Mouse (Mus musculus): ENCODE measurements around the gene Cd69. TPM values are rescaled to one million over a fixed set of nuclear protein-coding genes. Genes with fewer than 3 reads are reported as not detected.

Gene Cd69
- total and polyA plus RNA-seq, 3 experiments = not detected

- peak; percentile 53; the same call in 1 of the 2 replicates for TF ChIP-seq SIN3A (IDR thresholded peaks at IDR 0.05; ENCODE audit: low read length)
- TF ChIP-seq ZC3H11A (IDR thresholded peaks at IDR 0.05; ENCODE audit: low read depth, low read length) = peak; percentile 98
- TF ChIP-seq E2F4 (IDR thresholded peaks at IDR 0.05; ENCODE audit: borderline replicate concordance, low read depth, low read length) = no peak
- no peak for TF ChIP-seq MYB (IDR thresholded peaks at IDR 0.05; ENCODE audit: low read depth, low read length)
- no peak for TF ChIP-seq CHD2 (IDR thresholded peaks at IDR 0.05; ENCODE audit: low read length)
- no peak for TF ChIP-seq USF1 (IDR thresholded peaks at IDR 0.05; ENCODE audit: low read depth, low read length)
- TF ChIP-seq ELF1 (IDR thresholded peaks at IDR 0.05; ENCODE audit: low read depth, low read length) = no peak
Measured at GRCm38 (mm10) chr6:129254949-129255602, 20.2 kb downstream of the Cd69 start (continued).

- no peak overlapping the region for H3K4me3 ChIP-seq (ENCODE audit: control insufficient read depth in 1 of 2, insufficient read depth in 1 of 2, low read depth in 2 of 2, low read length in 2 of 2)
- H3K27ac ChIP-seq (ENCODE audit: control insufficient read depth, low read depth, low read length) = no peak overlapping the region
- TF ChIP-seq GATA1 (IDR thresholded peaks at IDR 0.05; ENCODE audit: low read depth, low read length) (no peak), RAD21 (IDR thresholded peaks at IDR 0.05; ENCODE audit: low read depth, low read length) (no peak), MXI1 (IDR thresholded peaks at IDR 0.05; ENCODE audit: low read depth, low read length) (no peak), ETS1 (IDR thresholded peaks at IDR 0.05; ENCODE audit: low read depth, low read length) (no peak), ZMIZ1 (IDR thresholded peaks at IDR 0.05; ENCODE audit: low read depth, low read length) (no peak), NELFE (IDR thresholded peaks at IDR 0.05; ENCODE audit: low read depth, low read length) (no peak), POLR2AphosphoS5 (IDR thresholded peaks at IDR 0.05; ENCODE audit: borderline replicate concordance, low read depth, low read length) (no peak), TAL1 (IDR thresholded peaks at IDR 0.05; ENCODE audit: low read length) (no peak), MYB (IDR thresholded peaks at IDR 0.05; ENCODE audit: low read depth, low read length) (no peak), EP300 (IDR thresholded peaks at IDR 0.05; ENCODE audit: low read depth in 1 of 2, low read length in 2 of 2) (no peak), RCOR1 (IDR thresholded peaks at IDR 0.05; ENCODE audit: low read depth, low read length) (no peak), CTCF (IDR thresholded peaks at IDR 0.05 in 2 of 3, conservative IDR thresholded peaks at IDR 0.05 in 1 of 3; ENCODE audit: control insufficient read depth in 1 of 3, insufficient read depth in 1 of 3, low read depth in 2 of 3, low read length in 3 of 3, poor library complexity in 1 of 3, severe bottlenecking in 1 of 3) (no peak), MAFK (IDR thresholded peaks at IDR 0.05; ENCODE audit: borderline replicate concordance, low read depth, low read length) (no peak), TBP (IDR thresholded peaks at IDR 0.05; ENCODE audit: low read depth, low read length) (no peak), POLR2A (IDR thresholded peaks at IDR 0.05; ENCODE audit: control insufficient read depth in 1 of 2, insufficient read depth in 1 of 2, low read depth in 1 of 2, low read length in 2 of 2, poor library complexity in 1 of 2) (no peak), ZKSCAN1 (IDR thresholded peaks at IDR 0.05; ENCODE audit: low read depth, low read length) (no peak)
- peaks cover 0 to 2% of the 10 kb centered on the region in 2 experiments; a peak in 2 of 4 replicates for H3K36me3 ChIP-seq (ENCODE audit: control insufficient read depth in 1 of 2, insufficient read depth in 2 of 2, low read length in 2 of 2)
- no peaks in the 10 kb centered on the region for H3K79me2 ChIP-seq (ENCODE audit: control insufficient read depth, insufficient read depth, low read length, poor library complexity)
- H3K9ac ChIP-seq (ENCODE audit: control insufficient read depth, low read depth, low read length, poor library complexity, severe bottlenecking) = no peak overlapping the region
- no peak for DNase-seq (ENCODE audit: low read depth, low spot score)
- no peaks in the 10 kb centered on the region for H3K4me1 ChIP-seq (ENCODE audit: control insufficient read depth in 1 of 2, insufficient read depth in 2 of 2, low read length in 2 of 2)
- no peaks in the 10 kb centered on the region for H3K9me3 ChIP-seq (replicated peaks; ENCODE audit: insufficient read depth, low read length)
- no peaks in the 10 kb centered on the region for H3K27me3 ChIP-seq (ENCODE audit: control insufficient read depth in 1 of 2, insufficient read depth in 2 of 2, low read length in 2 of 2)
Measured at GRCm38 (mm10) chr6:129254314-129254713, 20.9 kb downstream of the Cd69 start.
